21 mouse cellular contexts compared by ENCODE assay signal in the genomic region with DNA sequence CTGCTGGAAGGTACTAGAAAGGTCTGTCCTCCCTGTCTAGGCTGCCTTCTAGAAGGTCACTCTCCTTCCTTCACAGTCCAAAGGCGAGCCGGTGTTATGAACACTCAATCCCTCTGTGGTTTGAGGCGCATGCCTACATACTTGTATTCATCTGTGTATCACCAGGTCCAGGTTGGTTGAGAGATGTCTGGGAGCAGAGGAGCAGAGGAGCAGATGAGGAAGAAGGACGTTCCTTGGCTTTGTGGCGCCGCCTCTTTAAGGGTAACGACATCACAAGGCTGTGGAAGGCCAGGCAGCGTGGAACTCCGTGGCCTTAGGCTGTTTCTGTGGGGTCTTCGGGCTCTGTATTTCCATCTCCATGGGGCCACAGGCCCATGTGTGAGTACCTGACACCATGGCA. TPM values are rescaled to one million over a fixed set of nuclear protein-coding genes. Genes with fewer than 3 reads are reported as not detected.
DNase-seq lines count a peak whose midpoint lies in the region; ATAC-seq and TF ChIP-seq lines count a peak whose summit lies in the region.
"Had no signal": no experiment of that assay in that cellular context is flagged by ENCODE, and none has a peak within 500 bp of the region (broad histone marks: within the 10 kb centered on the region; RNA-seq: fewer than 3 reads in every experiment).

A gene (plus strand): TSS at position 301 of the 400 bp plus-strand sequence.

- no peaks in the 10 kb centered on the region for H3K27me3 ChIP-seq in testis, adult 2 months (ENCODE audit: control insufficient read depth, insufficient read depth, low read length)
- no peaks in the 10 kb centered on the region for H3K27me3 ChIP-seq in forebrain, embryonic 11.5 days (ENCODE audit: control insufficient read depth, insufficient read depth, low read length)
- H3K27me3 ChIP-seq: Patski had no signal

- H3K36me3 ChIP-seq in testis, adult 2 months (ENCODE audit: control insufficient read depth, insufficient read depth, low read length): no peaks in the 10 kb centered on the region
- H3K36me3 ChIP-seq in ES-E14 (ENCODE audit: control insufficient read depth, insufficient read depth, low read length, poor library complexity, severe bottlenecking): no peaks in the 10 kb centered on the region
- no peaks in the 10 kb centered on the region for H3K36me3 ChIP-seq in forebrain, embryonic 11.5 days (ENCODE audit: control insufficient read depth, insufficient read depth, low read length)

- peaks cover 2% of the 10 kb centered on the region; the same call in 1 of the 2 replicates for H3K4me1 ChIP-seq in testis, adult 2 months (ENCODE audit: control insufficient read depth, insufficient read depth, low read length)
- H3K4me1 ChIP-seq in ES-E14 (ENCODE audit: control insufficient read depth in 2 of 2, insufficient read depth in 2 of 2, low read length in 2 of 2, poor library complexity in 1 of 2): no peaks in the 10 kb centered on the region
- H3K4me1 ChIP-seq in forebrain, embryonic 11.5 days (replicated peaks; ENCODE audit: control insufficient read depth, insufficient read depth, low read length): no peaks in the 10 kb centered on the region

- WGBS in forebrain, embryonic 11.5 days: 92% methylated on average over 10 of the region's 10 CpGs

- no peak for TF ChIP-seq CTCF in testis, adult 2 months (IDR thresholded peaks at IDR 0.05; ENCODE audit: control insufficient read depth, insufficient read depth, insufficient replicate concordance, low read depth, low read length)

- in situ Hi-C loops in ES-E14 (cut with MboI; ENCODE audit: low sequenced_read_pairs in 2 of 2, unreplicated experiment in 2 of 2): no loop called here

- H3K9me3 ChIP-seq in ES-E14 (ENCODE audit: control insufficient read depth, insufficient read depth, low read depth, low read length): no peaks in the 10 kb centered on the region
- H3K9me3 ChIP-seq in forebrain, embryonic 11.5 days (ENCODE audit: control insufficient read depth, low read length): no peaks in the 10 kb centered on the region
- H3K9me3 ChIP-seq: G1E had no signal

- DNase-seq in testis, postnatal 14 days (ENCODE audit: low spot score): no peak
- DNase-seq in ES-E14 (ENCODE audit: low read depth, low spot score): no peak
- no peak for DNase-seq in forebrain, embryonic 11.5 days (ENCODE audit: low spot score)
- DNase-seq: adrenal gland, adult 2 months; adrenal gland, adult 8-10 months; adrenal gland, postnatal 10 days; adrenal gland, postnatal 14 days; adrenal gland, postnatal 25 days; adrenal gland, postnatal 36 days; B cell, adult 2 months; cerebellum, adult 11 months; cerebellum, adult 11-12 months; cerebellum, adult 18-20 months; cerebellum, adult 2 months had no signal

- ATAC-seq in forebrain, embryonic 11.5 days (replicated peaks; ENCODE audit: low FRiP score): no peak
- ATAC-seq: activated CD4-positive, CD25-positive, alpha-beta regulatory T cell, adult 4 months; CD4-positive, CD25-positive, alpha-beta regulatory T cell, adult 4 months; Patski had no signal

- H3K27ac ChIP-seq in testis, adult 2 months (ENCODE audit: control insufficient read depth, insufficient read depth, low read depth, low read length): peak within 1 kb of the TSS; percentile 37; the same call in 1 of the 2 replicates
- peak within 1 kb of the TSS; percentile 23; the same call in 1 of the 2 replicates for H3K27ac ChIP-seq in ES-E14 (ENCODE audit: insufficient read depth, low read depth, low read length, poor library complexity, severe bottlenecking)
- no peak within 1 kb of the TSS for H3K27ac ChIP-seq in forebrain, embryonic 11.5 days (ENCODE audit: low read depth, low read length)

- no peak within 1 kb of the TSS for H3K9ac ChIP-seq in ES-E14 (ENCODE audit: insufficient read depth, low read depth, low read length, poor library complexity, severe bottlenecking)
- no peak within 1 kb of the TSS for H3K9ac ChIP-seq in forebrain, embryonic 11.5 days (ENCODE audit: low read length)

- no peak within 1 kb of the TSS for H3K4me2 ChIP-seq in forebrain, embryonic 11.5 days (ENCODE audit: low read depth, low read length, severe bottlenecking)

- TF ChIP-seq POLR2A in testis, adult 2 months (IDR thresholded peaks at IDR 0.05; ENCODE audit: control insufficient read depth, low read depth, low read length): peak; percentile 84; the same call in 1 of the 2 replicates

- peak within 1 kb of the TSS; percentile 80 for H3K4me3 ChIP-seq in testis, adult 2 months (ENCODE audit: control insufficient read depth, low read depth, low read length)
- H3K4me3 ChIP-seq in ES-E14 (ENCODE audit: insufficient read depth in 1 of 2, low read depth in 1 of 2, low read length in 2 of 2, poor library complexity in 1 of 2, severe bottlenecking in 1 of 2): no peak within 1 kb of the TSS
- H3K4me3 ChIP-seq in forebrain, embryonic 11.5 days (ENCODE audit: low read depth, low read length): no peak within 1 kb of the TSS

TF ChIP-seq in ES-E14, 5 proteins besides CTCF, POLR2A, EP300 and RAD21:
- TF ChIP-seq ZC3H11A (IDR thresholded peaks at IDR 0.05; ENCODE audit: borderline replicate concordance, low read depth, low read length) (no peak), MAFK (IDR thresholded peaks at IDR 0.05; ENCODE audit: insufficient read depth, low read depth, low read length) (no peak), HCFC1 (IDR thresholded peaks at IDR 0.05; ENCODE audit: borderline replicate concordance, insufficient read depth, low read length) (no peak), CHD2 (IDR thresholded peaks at IDR 0.05; ENCODE audit: low read depth, low read length) (no peak), ZNF384 (IDR thresholded peaks at IDR 0.05; ENCODE audit: low read depth, low read length) (no peak)
TF ChIP-seq in ES-E14: peak in this region for 0.

RNA-seq across cellular contexts. Expression of the gene that starts here (rescaled TPM):
- 278 and 287 TPM in 2 replicates for polyA plus RNA-seq in testis, adult 2 months (2012; rRNA removed)
- total RNA-seq in ES-E14 (2012; rRNA removed): not detected in 2 replicates
- 0.23 TPM in 1 of 2 replicates, not detected in the other for polyA plus RNA-seq in forebrain, embryonic 11.5 days (2014; fragmentation: Nextera tagmentation; extraction: Ambion mirVana)
- total RNA-seq: adrenal gland, adult 2 months; adrenal gland, adult 8-10 months; adrenal gland, postnatal 10 days; adrenal gland, postnatal 14 days; adrenal gland, postnatal 25 days; adrenal gland, postnatal 4 days; MEL had no signal
- polyA plus RNA-seq: activated CD4-positive, CD25-positive, alpha-beta regulatory T cell, adult 4 months; adrenal gland, adult 2 months; CD4-positive, CD25-positive, alpha-beta regulatory T cell, adult 4 months; G1E; Patski had no signal

Comparison
In these comparisons a context has a peak if more than half of its experiments do, and no peak if none do; other contexts are left out.
1. RNA of the gene that starts here (polyA plus RNA-seq): 278 to 287 TPM in testis, adult 2 months; 0.23 TPM in forebrain, embryonic 11.5 days; every median in the first group is over 100 times any median in the second.